Mouse (Mus musculus) heart, postnatal 0 days (tissue): ENCODE results near the gene Brk1.

Source experiments
- CTCF ChIP-seq: IDR thresholded peaks from 2 replicates; pipeline ENCODE4 v1.5.1; 2016; ENCODE audit warnings: antibody characterized with exemption, control low read depth, low read depth
- EP300 ChIP-seq: IDR thresholded peaks from 2 replicates; pipeline ENCODE4 v1.6.1; 2016; ENCODE audit warnings: antibody characterized with exemption, low read depth

GRCm38 (mm10) chr6:113632863-113633262 is 28.3 kb downstream of the Brk1 start:
- TF ChIP-seq CTCF (no peak), EP300 (no peak)
